Mouse (Mus musculus) ZHBTc4 (cell line): ENCODE data around the gene Nek2.
A peak's percentile ranks its signal among the peaks of the same experiment; 100 is the strongest.

Source experiments
- DNase-seq: peaks from one replicate; pipeline ENCODE4 v3.0.0-alpha.2; 2011; ENCODE audit warnings: low read depth, low spot score

The Nek2 gene

DNA sequence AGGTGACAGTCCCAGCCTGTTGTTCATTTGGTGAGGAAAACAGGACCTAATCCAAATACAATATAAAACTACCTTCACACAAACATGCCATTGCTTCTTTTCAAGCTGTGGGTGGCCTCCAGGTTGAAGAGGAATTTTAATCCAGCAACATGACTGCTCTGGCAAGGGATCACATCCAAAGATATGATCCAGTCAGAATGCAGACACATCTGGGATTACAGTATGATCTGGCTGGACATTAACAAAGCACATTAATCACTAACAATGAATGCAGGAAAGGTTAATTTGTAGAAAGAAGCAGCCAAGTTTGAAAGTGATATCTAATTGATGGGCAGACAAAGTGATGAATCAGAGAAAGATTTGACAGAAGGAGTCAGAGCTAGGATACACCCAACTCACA is 36.9 kb downstream of the Nek2 start:
- DNase-seq, result no peak

DNA sequence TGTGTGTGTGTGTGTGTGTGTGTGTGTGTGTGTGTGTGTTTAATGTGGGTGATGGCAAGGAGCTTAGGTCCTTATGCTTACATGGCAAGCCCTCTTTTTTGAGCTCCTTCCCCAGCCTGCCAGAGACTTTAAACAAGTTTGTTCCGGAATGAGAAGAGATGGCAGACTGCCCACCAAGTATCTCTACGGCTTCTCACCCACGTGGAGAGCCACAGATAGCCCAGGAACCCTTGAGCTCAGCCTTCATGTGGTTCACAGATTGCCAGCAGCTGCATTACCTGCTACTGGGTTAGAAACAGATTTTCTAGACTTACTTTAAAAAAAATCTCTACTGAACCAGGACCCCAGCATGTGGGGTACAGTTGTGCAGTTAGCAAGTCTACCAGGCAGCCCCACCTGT is 38.6 kb downstream of the Nek2 start:
- no peak for DNase-seq

DNA sequence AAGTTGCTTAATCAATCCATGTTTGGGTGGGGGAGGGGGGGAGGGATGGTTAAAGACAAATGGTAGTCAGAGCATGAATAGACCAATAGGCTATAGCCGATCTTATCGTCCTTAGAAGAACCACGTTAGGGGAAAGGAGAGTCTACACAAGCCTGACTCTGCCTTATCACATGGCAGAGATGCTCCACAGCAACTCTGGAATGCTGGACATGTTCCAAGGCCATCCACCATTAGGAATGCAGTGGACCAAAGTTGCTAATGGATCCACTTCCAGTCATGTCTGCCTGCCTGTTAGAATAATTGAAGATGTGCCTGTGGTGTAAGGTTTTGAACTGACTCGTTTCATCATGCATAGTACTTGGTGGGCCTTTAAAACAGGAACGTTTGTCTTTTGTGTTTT is 40.0 kb downstream of the Nek2 start:
- DNase-seq, result no peak

DNA sequence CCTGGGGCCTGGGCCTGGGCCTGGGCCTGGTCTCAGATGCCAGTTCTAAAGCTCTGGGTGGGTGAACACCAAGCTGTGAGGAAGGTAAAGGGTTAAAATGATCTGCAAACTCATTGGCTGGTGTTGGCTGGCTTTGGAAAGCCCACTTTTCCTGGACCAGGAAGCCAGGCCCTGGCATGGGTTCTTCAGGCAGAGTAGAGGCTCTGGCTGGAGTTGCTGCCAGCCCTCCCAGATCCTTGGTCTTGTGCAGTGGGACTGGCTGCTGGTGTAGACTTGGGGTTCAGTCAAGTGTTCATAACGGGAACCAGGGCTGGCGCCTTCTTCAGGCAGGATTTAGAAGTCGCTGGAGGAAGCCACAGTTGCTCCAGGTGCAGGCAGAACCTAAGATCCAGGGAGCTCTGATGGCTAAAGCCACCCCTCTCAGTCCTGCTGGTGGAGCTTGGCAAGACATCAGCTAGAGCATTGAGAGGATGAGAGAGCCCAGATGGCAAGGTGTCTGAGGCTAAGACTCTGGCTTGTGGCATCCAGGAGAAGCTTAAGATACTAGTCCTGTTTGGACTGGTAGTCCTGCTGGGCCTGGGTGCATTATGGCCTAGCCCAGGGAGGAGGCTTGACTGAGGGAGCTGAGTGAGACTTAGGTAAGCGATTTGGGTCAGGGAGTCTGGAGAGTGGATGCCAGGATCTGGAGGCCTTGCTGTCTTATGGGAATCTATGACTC is 42.7 kb downstream of the Nek2 start:
- DNase-seq, result no peak

DNA sequence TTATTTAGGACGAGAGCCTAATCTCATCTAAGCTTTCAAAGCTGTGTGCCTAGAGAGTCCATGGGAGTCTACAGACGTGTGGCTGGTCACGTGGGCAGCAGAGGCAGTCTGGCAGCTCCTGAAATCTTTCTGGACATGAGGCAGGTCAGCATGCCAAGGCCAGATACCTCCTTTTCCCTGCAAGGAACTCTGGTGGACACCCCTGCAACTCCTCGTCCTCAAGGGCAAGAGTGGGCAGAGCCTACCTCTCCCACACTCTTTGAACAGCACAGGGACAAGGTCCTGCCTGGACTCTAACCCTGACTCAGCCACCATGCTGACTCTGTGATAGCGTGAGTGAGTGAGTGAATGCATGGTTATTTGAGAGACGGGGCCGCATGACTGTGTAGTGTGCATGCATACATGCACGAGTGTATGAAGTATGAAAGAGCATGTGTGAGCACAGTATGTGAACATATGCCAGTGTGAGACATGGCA is 43.3 kb downstream of the Nek2 start:
- no peak for DNase-seq

DNA sequence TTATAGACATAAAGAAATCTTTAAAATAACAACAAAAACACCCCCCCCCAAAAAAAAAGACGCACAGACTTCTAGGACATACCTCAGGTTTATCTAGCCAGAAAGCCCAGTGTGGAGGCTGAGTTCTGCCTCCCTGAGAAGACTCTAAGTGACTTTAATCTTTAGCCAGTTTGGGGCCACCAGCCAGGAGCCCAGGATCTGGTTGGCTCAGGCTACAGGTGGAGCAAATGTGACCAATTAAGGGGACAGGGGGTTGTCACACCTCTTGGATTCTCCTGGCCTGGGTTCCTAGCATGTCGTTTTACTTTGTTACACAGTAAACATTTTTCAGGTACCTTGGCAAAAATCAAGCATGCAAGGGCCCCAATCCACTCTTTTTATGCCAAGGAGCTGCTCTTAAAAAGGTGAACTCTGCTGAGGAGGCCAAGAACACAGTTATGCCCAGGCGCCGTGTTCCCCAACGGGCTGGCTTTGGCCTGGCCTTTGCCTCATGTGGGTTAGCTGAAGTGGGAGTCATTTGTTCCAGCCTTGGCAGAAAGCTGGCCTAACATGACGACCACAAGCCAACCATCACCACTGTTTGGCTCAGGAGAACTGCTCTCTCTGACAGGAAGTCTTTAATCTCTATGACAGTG is 50.9 kb downstream of the Nek2 start:
- no peak for DNase-seq

DNA sequence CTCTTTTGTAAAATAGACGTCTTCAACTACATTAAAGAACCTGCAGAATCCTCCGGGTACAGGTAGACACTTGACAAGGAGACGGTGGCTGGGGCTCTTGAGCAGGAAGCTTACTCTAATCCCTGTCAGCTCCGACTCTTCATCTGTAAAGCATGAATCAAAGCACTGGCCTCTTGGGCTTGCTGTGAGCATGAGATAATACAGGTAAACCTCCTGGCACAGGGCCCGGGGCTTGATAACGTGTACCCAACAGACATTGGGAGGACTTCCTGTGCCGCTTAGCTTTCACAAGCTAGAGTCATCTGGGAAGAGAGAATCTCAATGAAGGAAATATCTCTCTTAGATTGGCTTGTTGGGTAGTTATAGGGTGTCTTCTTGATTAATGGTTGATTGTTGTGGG is 53.8 kb downstream of the Nek2 start:
- DNase-seq, result no peak

DNA sequence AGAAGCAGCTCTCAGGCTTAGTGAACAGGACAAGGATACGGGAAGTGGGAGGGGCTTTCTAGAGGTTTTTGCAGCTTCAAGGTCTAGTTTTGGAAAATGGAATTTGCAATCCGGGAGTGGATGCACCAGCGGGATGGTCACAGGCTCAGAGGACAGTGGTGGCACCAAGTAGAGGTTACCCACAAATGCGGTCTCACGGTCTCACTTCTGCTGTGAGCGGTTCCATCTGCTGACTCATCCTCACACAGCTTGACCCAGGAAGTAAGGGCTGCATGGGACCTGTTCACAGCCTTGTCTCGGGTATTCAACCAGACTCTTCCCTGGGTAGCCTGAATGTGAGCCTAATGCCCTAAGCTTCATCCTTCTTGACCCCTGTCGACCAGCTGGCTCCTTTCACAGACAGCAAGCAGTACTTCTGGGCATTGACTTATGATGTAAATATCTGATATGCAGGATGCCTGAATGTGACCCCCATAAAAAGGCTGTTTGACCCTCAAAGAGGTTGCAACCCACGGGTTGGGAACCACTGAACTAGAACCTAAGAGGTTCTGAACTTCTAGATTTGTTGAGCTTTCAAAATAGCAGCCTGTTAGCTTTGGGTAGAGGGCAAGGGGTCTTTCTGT is 54.5 kb downstream of the Nek2 start:
- DNase-seq, result no peak

DNA sequence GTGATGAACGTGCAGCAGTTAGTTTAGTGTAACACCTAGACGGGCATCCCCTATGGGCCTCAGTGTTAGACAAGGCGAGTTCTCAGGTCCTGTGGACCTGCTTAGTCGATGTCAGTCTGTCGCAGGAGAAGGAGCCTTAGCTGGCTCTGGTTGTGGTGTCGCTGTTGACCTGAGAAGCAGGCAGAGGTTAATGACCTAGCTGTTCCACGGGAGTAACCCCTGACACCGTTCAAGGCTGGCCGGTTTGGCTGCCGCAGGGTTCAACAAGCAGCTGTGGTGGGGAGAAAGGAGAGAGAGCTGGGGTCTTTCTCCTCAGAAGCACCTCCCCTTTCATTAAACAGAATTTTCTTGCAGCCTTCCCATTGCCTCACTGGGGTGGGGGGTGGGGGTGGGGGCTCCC is 56.4 kb downstream of the Nek2 start:
- no peak for DNase-seq

DNA sequence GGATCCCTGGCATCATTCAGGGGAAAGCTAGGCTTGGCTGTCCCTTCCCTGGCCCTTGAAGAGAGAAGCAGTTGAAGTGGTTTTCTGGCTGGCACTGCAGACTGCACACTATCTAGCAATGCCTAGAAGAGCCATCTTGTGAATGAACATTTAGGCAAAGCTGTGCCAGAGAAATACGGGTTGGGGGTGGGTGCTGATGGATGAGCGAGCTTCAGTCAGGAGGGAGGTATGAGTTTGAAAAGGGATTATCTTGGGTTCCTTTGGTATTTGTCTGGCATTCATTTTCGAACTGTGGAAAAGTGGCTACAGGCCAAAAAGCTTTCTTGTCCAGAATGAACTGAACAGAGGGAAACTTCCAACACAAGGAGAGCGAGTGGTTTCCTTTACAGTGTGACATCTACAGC is 57.3 kb downstream of the Nek2 start:
- no peak for DNase-seq

DNA sequence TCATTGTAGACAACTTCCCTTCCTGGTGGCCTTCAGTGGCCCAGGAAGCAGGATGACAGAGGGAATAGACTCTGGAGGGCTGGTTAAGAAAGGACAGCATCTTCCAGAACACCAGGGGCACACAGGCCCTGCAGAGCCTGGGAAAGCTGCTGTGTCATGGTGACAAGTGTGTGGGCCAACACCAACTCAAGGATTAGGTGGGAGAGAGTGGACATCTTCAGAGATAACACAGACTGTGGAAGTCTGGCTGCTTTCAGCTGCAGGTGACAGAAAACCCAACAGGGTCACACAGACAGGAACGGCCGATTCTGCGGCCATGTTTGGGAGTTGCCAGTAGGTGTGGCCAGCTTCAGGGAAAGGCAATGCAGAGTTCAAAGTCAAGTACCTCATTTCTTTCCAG is 59.0 kb downstream of the Nek2 start:
- DNase-seq, result peak; percentile 41

DNA sequence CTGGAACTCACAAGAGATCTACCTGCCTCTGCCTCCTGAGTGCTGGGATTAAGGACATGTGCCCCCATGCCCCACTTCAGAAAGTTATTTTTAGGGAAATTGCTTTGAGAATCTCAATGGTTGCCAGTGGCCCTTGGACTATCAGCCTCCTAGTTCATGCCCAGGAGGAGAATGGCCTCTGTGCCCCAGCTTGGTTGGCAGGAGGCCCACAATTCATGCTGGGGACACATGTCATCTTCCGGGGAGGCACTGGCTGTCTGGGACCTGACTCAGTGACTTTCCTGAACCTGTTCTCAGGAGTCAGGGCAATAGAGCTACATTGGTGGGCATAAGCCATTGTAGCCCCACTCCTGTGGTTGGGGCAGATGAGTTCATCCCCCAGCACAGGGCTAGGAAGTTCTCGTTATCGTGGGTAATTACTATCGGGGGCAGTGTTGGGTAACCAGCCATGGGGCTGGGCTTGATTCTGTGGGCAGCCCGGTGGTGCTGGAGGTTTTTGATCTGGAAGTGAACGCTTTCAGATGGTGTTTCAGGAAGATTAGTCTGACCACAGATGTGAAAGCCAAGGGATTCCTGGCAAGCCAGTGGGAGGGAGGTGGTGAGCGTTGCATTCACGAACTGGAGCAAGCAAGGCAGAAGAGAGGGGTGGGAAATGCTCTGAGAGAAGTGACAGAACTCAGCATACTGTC is 59.8 kb downstream of the Nek2 start:
- DNase-seq, result no peak

DNA sequence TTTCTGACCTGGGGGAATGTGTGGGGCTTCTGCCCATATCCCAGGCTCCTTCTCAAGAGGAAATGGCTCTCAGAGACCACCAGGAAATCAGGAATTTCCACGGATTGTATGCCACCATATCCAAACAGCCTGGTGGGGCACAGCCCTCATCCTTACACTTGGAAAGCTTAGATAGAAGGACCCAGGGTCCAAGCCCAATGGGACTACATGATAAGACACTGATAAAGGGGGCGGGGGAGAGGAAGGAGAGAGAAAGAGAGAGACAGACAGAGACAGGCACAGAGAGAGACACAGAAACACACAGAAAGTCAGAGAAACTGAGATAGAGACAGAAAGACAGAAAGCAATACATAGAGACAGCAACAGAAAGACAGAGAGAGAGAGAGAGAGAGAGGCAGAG is 60.4 kb downstream of the Nek2 start:
- no peak for DNase-seq
